Mouse (Mus musculus): ENCODE measurements around the gene Pnkd.
A peak's percentile ranks its signal among the peaks of the same experiment; 100 is the strongest.

DNA sequence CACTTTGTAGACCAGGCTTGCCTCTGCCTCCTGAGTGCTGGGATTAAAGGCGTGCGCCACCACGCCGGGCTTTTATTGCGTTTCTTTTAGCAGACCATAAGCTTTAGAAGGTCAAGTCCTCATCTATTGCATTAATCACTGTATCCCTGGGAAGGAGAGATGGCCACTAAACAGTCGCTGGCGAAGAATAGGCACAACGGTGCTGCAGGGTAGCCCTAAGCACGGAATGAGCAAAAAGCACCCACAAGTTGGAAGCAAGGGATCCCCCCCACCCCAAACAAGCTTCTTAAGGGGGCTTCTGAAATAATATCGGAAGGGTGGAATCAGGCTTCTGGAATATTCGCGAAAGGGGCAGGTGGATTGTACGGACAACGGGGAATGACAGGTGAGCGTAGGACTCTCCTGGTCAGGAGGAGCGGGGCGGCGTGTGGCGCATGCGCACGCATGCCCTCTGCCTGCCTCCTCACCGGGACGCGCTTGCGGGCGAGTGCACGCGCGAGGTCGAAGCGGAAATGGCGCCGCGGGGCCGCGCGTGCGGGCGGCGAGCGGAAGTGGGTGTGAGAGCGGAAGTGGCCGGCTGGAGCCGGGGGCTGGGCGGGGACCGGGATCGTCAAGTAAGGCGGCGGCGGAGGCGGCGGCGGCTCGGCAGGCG lies 48.7 kb upstream of the Pnkd start, which contains the start of gene Arpc2:
- TF ChIP-seq POLR2A (IDR thresholded peaks at IDR 0.05; ENCODE audit: low read depth, low read length) (peak; percentile 75), CTCF (IDR thresholded peaks at IDR 0.05; ENCODE audit: extremely low read depth, insufficient read length, insufficient replicate concordance, low read depth, low read length) (no peak)

Measured in small intestine, adult 2 months (tissue).